Mouse (Mus musculus): ENCODE measurements around the gene Krt13.

Gene Krt13

DNA sequence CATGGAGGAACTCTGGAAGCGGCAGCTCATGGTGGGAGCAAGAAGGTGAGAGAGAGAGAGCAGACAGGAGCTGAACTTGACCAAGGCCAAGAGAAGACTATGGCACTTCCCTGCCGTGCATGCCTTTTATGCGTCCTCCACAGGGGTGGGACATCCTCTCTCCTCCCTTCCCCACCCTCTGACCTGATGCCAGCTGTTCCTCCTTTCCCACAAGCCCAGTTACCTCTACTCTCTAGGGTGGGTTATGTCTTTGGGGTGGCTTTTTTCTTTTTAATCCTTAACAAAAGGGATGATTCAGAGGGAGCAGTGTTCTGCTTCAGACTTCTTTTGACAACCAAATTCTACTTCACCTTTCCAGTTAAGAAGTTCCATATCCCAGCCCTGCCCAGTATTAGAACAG is at the start of gene Krt13:
Gene Krt13, minus strand, starts transcription at position 101 of the 400 bp plus-strand sequence.
- DNase-seq (ENCODE audit: low spot score in 2 of 2): no peak

DNA sequence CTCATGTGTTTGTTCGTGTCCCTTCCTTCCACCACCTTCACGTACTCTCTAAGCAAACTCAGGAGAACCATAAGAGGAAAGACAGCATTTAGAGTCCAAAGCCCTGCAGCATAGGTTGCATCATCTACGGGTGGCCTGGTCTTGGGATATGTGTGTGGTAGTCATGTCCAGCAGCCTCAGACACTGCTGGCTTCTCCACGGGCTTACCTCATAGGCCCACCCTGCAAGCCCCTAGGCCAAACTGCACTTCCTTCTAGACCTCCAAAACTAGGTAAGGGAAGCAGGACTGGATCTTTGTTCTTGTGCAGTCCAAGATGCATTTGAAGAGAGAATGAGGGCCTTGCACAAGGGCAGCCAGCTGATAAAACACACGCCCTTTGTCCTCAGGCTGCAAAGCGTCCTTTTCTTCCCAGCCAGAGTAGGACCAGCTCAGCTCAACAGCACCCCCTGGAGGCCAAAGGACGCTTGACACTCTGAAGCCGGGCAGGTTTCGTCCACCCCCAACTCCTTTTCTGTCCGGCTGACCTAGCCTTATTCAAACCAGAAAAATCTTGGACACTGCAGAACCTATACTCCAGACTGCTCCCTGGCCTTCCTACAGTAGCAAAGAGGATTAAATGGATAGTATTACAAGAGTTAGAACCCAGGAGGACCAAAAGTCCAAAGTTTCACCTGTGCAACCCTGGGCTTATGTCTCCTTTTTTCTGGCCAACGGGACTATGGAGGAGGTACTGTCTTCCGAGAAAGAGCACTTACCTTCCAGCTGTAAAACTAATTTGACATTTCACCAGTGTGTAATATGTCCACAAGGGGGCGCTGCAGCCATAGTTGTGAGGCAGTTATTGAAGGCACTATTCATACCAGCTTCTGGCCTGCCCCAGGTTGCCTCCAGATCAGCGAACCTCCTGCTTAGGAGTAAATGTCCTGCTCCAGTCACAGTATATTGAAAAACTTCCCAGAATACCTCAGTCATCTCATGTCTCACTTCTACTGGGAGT is 47.7 kb upstream of the Krt13 start:
- DNase-seq (ENCODE audit: low spot score in 2 of 2): peak in 1 of 2 experiments; percentile 2

DNA sequence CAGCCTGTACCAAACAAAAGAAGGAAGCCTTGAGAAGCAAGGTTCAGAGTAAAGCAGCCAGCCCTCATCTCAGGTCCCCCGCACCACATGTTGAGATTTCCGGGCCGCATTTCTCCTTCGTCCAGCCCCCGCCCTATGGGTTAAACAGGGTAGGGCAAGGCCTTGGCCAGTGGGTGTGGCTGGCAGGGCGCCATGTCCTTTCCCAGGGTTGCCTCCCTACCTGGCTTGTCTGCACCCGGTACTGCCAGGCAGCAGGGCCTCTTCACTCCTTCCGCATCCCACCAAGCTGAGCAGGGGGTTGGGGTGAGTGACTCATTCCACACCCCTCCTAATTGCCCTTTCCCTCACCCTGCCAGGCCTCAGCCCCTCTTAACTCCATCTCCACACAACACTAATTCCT is 46.7 kb upstream of the Krt13 start:
- DNase-seq (ENCODE audit: low spot score in 2 of 2): no peak

DNA sequence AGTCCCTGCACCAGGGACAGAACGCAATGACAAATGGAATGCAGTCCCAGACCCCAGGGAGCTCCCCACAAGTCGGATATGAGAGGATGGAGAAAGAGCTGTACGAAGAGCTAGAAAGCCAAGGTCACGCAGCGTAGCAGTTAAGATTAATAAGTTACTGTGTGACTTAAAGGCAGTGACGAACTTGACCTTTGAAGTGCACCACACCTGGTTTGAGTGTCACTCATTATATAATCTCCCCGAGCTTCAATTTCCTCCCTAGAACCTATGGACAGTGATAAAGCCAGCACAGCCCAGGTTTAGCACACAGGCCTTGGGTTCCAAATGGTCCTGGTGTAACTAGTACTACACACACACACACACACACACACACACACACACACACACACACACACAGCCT is 43.0 kb upstream of the Krt13 start:
- no peak for DNase-seq (ENCODE audit: low spot score in 2 of 2)

DNA sequence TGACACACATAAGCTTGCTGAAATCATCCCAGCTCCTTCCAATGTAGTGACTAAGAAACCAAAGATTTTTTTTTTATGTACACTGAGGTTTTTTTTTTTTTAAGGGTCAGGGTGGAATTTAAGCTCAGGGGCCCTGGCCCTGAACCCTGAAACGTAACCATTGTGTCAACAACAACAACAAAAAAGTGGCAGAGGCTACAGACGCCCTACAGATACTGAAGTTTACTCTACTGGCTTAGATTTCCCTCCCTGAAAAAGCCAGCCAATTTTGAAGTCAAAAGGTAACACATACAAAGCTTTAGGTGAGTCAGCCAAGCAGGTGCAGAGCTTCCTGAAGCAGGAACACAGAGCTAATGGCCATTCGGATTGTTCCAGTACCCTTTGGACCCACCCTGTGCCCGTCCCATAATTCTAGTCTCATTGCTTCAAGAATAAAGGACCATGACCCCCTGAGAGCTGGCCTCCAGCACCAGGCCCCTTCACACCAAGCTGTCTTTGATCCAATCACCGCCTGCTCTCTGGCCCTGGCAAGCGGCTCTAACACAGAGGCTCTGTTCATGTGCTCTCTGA is 36.6 kb upstream of the Krt13 start:
- no peak for DNase-seq (ENCODE audit: low spot score in 2 of 2)

DNA sequence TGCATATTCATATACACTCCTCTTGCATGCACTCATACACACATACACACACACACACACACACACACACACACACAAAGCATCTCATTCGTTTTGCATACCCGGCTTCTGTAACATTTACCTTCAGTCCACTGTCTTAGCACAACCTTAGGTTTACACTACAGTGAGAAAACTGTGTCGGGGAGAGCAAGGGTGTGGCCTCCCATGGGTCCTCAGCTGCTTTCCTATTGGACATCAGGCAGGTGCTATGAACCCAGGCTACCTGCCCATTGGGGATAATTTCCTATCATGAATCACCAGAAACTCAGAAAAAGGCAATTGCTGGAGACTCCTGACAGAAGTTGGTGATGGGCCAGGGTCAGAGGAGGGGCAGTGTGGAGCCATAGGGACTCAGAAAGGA is 36.0 kb upstream of the Krt13 start:
- DNase-seq (ENCODE audit: low spot score in 2 of 2): no peak

DNA sequence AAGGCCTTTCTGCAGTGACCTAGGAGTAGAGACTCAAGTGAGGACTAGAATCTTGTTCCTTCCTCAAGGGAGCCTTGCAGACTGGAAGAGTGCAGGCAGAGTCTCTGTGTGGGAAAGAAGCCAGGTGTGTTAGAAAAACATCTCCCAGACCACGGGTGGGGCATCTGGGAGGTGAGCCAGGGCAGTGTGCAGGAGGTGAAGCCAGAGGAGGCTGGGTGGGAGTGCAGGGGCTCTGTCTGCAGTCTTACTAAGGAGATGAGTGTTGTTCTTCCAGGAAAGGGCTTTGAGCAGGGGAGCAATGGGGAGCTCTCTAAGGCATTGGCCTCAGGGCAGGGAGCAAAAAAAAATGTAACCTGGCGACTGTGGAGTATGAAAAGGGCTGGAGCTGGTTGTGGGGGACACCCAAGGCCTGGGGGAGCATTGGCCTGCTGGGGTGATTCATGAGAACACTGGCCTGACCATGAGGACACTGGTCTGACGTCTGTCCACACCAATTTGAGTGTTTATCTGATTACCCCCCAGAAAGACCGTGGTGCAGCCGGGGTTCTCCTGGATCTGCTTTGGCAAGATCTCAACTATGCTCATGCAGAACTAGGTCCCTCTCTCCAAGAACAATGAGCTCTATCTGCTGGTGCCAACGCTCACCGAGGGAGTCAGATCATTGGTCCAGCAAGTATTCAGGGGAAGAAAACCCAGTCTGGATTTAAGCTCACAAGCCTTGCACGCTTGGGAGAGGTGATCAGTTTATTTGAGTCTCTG is 34.3 kb upstream of the Krt13 start:
- no peak for DNase-seq (ENCODE audit: low spot score in 2 of 2)

DNA sequence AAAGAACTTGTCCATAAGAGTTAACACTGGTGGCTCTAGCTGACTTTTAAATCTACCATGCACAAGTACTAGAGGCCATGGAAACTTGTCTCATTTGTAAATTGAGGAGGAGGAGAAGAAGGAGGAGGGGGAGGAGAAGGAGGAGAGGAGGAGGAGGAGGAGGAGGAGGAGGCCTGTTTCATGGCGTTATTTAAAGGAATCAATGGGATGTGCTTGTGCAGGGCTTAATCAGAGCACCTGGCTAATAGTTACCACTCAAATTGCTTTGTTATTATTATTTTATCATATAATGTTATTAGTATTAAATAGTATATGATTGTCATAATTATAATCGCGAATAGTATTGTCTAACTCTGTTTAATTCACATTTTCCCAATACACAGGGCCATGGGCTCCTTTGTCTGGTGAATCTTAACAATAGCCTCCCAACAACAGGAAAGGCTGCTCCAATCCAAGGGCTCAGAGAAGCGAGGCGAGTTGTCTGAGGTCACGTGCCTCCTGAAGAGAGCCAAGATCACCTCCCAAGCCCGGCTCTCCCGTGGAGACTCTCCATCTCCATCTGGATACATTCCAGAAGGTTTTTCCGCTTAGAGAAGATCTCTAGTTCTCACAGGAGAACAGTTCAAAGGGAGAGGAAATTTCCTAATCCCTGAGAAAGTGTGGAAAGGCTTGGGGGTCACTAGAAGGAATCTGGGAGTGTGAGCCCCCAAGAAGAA is 27.4 kb upstream of the Krt13 start, which contains the start of gene Krt19:
Gene Krt19, minus strand, starts transcription at position 51 of the 716 bp plus-strand sequence.
- no peak for DNase-seq (ENCODE audit: low spot score in 2 of 2)

DNA sequence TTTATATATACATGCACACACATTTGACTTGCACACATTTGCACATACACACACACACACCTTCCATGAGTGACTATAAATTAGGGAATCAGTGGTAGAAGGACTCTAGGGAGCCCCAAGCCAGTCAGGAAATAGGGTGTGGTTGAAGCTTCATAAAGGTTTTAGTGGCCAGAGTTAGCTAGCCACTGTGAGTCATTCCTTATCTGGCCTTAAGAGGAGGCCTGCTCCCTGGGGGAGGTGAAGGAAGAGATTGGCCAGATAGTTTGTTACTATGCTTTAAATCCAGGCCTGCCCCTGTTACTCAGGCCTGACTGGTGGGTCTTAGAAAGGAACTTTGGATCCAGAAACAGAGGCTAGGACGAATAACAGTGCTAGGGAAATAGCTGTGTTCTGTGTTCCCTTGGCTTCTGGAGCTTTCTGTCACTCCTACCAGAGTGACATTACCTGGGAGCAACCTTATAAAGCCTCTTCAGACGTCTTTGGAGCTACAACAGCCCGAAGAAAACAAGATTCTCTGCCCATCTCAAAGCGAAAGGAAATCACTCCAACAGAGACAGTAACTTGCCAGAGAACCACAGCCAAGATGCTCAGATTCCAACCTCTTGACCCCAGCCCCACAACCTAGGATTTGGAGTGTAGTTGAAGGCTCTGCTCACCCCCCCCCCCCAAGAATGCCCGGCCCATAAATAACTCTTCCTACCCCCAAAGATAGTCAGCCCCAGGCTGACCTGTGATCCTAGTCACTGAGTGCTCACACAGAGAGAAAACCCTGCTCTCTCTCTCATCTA is 26.4 kb upstream of the Krt13 start:
- DNase-seq (ENCODE audit: low spot score in 2 of 2): no peak

DNA sequence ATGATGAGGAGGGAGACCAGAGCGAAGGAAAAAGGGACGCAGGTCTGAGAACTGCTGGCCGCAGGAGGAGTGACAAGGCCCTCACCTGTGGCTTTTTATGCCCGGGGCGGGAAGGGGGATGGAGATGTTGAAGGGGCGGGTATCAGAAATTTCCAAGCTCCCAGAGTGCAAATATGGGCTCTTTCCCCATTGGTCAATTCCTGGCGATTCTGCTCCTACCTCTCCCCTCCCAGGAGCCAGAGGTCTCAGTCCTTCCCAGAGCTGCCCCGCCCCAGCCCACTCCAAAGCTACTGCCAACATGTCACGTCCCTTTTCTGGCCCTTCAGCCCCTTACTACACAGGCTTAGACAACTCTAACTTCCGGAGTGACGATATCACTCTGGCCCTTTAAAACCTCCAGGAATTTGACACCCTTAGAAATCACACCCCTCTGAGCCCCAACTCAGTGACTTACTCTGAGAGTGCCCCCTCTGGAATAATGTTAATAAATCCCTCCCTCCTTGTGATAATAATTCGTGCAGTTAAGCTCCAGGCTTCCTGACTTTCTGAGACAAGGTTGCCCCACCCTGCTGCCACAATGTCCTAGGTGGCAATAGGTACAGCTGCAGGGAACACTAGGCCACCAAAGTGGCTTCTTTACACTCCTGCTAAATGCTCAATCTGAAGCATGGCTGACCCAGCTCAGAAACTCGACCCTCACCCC is 24.6 kb upstream of the Krt13 start:
- no peak for DNase-seq (ENCODE audit: low spot score in 2 of 2)

DNA sequence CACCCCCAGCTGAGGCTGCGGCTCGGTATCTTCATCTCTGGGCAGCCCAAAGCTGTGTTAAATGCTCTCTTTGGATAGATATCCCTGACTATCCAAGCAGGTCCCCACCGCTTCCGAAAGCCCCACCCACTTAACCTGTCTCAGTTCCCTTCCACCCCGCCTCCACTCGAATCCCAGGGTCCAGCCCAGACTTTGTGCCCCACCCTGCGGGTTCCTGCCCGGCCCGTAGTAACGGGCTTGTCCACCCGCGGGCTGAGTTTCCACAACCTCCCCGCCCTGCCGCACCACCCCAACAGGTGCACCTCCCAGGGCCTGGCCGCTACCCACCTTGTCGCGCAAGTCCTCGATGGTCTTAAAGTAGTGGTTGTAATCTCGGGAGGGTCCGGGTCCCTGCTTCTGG is 23.7 kb upstream of the Krt13 start:
- DNase-seq (ENCODE audit: low spot score in 2 of 2): no peak

DNA sequence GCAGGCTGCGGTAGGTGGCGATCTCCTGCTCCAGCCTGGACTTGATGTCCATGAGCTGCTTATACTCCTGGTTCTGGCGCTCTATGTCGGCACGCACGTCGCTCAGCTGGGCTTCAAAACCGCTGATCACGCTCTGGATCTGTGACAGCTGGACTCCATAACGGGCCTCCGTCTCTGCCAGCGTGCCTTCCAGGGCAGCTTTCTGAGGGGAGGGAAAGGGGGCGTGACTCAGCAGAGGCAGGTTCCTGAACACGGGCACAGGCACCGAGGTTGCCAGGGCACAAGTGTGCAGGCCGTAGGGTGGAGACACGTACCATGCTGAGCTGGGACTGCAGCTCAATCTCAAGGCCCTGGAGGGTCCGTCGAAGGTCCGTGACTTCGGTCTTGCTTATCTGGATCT is 19.6 kb upstream of the Krt13 start:
- no peak for DNase-seq (ENCODE audit: low spot score in 2 of 2)

DNA sequence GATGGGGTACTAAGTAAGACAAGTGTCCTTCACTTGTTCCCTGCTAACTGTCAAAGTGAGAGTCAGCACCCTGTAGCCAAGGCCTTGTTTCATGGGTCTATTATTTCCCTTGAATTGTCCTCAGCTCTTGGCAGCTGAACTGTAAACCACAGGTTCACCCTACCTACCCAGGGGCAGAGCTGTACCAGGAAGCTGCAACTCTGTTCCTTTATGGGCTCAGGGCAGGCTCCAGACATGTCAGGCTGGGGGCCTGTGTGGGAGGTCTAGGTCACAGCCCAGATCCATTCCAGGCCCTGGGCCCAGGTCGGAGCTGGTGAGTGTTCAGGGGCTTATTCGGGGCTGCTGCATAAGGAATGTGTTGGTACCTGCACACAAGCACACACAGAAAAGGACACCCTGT is 18.0 kb upstream of the Krt13 start:
- DNase-seq (ENCODE audit: low spot score in 2 of 2): no peak

DNA sequence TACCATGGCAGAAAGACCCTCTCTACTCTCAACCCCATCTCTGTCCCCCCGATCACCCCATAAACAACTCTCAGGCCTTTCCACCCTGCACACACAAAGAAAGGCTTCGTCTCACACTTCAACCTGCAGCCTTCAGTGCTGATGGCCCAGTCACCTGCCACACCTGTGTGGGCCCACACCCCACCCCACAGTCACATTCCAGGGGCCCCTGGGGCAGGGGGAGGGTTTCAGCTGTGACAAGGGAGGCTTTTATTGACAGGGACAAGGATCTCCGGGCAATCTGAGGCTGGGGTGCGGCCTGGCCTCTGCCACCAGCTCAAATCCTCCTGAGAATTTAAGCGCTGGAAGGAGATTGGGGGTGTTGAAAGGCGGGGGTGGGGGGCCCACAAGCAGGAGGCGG is 17.4 kb upstream of the Krt13 start:
- no peak for DNase-seq (ENCODE audit: low spot score in 2 of 2)

DNA sequence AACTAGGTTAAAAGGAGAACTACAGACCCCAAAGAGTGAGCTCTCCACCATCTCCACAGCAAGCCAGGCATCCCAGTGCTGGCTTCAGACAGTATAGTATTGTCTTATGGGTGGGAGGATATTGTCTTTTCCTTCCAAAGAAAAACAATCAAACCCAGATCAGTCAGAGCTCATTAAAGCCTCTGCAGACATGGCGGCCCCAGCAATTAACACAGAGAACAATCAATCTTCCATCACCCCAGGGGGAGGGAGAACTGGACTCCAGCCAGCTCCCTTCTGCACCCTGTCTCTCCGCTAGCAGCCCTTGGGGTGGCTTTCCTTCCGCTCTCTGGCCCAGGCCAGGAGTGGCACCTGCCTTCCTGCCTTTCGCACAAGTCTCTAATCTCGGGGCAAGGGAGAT is 16.3 kb upstream of the Krt13 start:
- DNase-seq (ENCODE audit: low spot score in 2 of 2): no peak

DNA sequence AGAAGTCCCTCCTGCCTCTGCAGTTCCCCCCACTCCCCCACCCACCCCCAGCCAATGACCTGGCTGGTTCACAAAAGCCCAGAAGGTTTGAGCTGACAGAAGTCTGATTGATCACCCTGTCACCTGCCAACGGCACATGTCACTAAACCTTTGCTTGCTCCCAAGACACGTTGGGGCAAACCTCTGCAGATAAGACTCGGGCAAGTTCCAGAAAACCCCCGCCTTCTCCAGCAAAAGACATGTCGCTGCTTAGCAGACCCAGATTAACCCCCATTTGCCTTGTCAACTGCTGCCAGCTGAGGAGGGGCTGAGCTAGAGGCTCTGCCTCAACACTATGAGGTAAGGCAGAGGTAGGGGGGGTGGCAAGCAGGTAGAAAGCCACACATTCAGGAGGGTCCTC is 15.2 kb upstream of the Krt13 start:
- no peak for DNase-seq (ENCODE audit: low spot score in 2 of 2)

DNA sequence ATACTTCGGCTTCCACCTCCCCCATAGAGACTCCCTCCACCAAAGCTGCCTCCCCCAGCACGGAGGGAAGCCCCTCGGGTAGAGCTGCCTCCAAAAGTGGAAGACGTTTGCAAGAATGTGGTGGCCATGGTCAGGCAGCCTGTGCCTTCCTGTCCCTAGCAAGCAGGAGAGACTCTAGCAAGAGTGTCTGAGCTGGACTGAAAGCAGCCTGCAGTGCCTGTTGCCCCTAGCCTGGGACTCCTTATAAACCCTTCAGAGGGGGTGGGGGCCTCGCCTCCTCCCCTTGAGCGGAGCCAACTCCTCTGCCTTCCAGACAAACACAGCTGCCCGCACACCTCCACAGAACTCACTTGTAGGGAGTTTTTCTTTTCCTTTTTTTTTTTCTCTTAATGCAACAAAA is 14.4 kb upstream of the Krt13 start, which contains the start of gene Krt15:
Gene Krt15, minus strand, starts transcription at position 198 of the 400 bp plus-strand sequence.
- DNase-seq (ENCODE audit: low spot score in 2 of 2): no peak

DNA sequence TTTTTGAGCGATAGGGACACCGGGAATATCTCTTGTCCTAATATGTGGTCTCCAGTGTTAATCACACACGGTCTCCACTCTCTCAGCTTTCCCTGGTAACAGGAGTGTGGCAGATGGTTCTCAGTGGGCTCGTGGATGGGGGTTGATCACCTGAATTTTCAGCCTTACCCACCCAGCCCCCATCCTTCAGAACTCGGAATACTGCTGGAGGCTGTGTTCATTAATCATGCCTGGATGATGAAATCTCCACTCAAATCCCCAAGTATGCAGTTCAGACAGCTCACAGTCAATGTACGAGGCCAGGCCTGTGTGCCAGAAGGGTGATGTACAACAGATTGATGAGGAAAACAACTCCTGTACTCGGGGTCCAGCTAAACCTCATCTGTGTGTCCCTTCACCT is 3.5 kb upstream of the Krt13 start:
- DNase-seq (ENCODE audit: low spot score in 2 of 2): no peak

DNA sequence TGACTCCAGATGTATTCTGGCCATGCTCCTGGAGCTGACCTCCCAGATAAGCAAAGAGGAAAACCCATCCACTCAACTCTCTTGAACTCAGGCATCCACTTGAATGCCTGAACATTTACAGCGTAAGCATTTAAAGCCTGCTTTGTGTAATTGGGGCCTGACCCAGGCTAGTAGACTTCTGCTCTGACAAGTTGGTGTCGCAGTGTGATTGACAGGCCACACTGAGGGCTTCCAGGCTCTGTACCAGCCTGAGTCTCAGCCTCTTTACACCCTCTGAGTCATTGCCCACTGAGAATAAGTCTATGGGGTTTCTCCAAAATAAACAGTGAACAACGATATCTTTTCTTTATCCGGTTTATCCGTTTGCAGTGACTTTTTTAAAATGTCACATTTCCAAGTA is 1.0 kb downstream of the Krt13 start:
- no peak for DNase-seq (ENCODE audit: low spot score in 2 of 2)

DNA sequence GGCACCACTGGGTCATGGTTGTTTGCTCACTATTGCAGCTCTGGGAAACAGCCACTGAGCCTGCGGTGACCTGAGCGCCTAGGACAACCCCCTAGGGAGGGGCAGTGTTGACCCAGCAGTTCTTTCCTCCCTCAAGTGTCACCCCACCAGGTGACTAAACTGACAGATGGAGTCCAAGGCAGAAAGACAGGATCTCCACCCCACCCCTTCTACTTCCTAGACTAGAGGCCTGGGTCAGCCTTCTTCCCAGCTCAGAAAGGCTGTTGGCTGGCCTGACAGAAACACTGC is 7.7 kb downstream of the Krt13 start:
- no peak for DNase-seq (ENCODE audit: low spot score in 2 of 2)
